Mouse (Mus musculus) neural tube, embryonic 14.5 days (tissue): ENCODE data around the gene 4933428G20Rik. TPM values are rescaled to one million over a fixed set of nuclear protein-coding genes. Genes with fewer than 3 reads are reported as not detected.

Experiments
- ATAC-seq: fragments of 200-750 bp; cut with Nextera tagmentation; 2 replicates; pipeline ENCODE4 v1.8.0; 2017; ENCODE audit warnings: low read depth, mild to moderate bottlenecking, moderate TSS enrichment, moderate library complexity
- H3K27ac ChIP-seq: fragments of 300-500 bp; sonication (generic); 2 replicates; pipeline ENCODE4 v1.5.1; 2014; ENCODE audit warnings: low read depth, mild to moderate bottlenecking, control low read depth, low read length, moderate library complexity, mixed read lengths
- H3K27me3 ChIP-seq: fragments of 300-500 bp; sonication (generic); 2 replicates; pipeline ENCODE4 v1.6.1; 2014; ENCODE audit warnings: low read length; ENCODE audit not compliant: control insufficient read depth, insufficient read depth
- H3K36me3 ChIP-seq: fragments of 300-500 bp; sonication (generic); 2 replicates; pipeline ENCODE4 v1.6.1; 2014; ENCODE audit warnings: low read length, mixed read lengths; ENCODE audit not compliant: control insufficient read depth, insufficient read depth
- H3K4me1 ChIP-seq: fragments of 300-500 bp; sonication (generic); 2 replicates; pipeline ENCODE4 v1.6.1; 2014; ENCODE audit warnings: low read length; ENCODE audit not compliant: control insufficient read depth, insufficient read depth
- H3K4me2 ChIP-seq: fragments of 300-500 bp; sonication (generic); 2 replicates; pipeline ENCODE4 v1.6.1; 2014; ENCODE audit warnings: mild to moderate bottlenecking, low read depth, low read length, control low read depth
- H3K4me3 ChIP-seq: fragments of 300-500 bp; sonication (generic); 2 replicates; pipeline ENCODE4 v1.5.1; 2014; ENCODE audit warnings: low read depth, low read length, control low read depth, mixed read lengths
- H3K9ac ChIP-seq: fragments of 300-500 bp; sonication (generic); replicated peaks from 2 replicates; pipeline ENCODE4 v1.6.1; 2014; ENCODE audit warnings: low read depth, mild to moderate bottlenecking, control low read depth, low read length, mixed read lengths
- H3K9me3 ChIP-seq: fragments of 300-500 bp; sonication (generic); 2 replicates; pipeline ENCODE4 v1.6.1; 2016; ENCODE audit warnings: low read length; ENCODE audit not compliant: control insufficient read depth
- WGBS: fragments of 180-500 bp; shearing (Covaris S2); extraction: QIAGEN DNeasy Blood & Tissue Kit; methylation state at CpG from one replicate; pipeline ENCODE4 v1.1.7; 2014; 5-methylcytosine and 5-hydroxymethylcytosine counted together
- polyA plus RNA-seq: library from polyadenylated mRNA; unstranded; fragments of >200 nt; fragmentation: Nextera tagmentation; extraction: Ambion mirVana; gene quantifications from 2 replicates; pipeline ENCODE4 v1.2.1, GENCODE M21; 2014

The 4933428G20Rik gene
- polyA plus RNA-seq, 1 experiment from 2014 or later: 0.33 TPM

DNA sequence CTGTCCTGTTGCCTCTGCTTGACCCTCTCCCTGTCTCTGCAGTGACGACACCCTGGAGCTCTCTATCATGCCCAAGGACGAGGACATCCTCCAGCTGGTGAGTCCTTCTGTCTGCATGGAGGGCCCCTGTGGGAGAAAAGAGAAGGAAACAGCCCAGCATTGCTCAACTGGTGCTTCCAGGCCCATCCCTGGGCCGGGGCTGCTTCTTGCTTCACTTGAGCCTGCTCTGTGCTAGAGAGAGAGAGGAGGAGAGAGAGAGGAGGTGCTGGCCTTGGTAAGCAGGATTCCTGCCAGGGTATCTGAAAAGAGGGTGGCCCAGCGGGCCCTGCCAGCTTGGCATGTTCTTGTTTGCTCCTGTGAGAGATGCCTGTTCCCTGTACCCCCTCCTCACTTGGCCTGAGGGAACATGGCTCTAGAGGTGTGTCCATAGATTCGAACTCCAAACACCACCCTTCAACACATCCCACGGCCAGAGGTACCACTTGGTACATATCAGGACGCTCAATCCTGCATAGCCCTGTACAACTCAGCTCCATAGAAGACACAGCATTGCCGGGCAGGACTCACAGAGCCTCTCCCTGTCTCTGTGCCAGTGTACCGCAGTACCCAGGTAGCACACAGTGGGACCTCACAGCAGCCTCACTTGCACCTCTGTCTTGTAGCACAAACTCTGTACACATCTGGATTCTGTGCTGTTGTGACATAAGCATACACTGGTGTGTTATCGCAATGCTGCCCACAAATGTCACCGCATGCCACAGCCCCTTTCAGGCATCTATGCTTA is 51.3 kb downstream of the 4933428G20Rik start:
- Histone ChIP-seq H3K36me3 (peaks cover 3% of the 10 kb centered on the region; the same call in 1 of the 2 replicates), H3K27me3 (no peaks in the 10 kb centered on the region), H3K4me1 (peaks cover 31% of the 10 kb centered on the region), H3K4me3 (no peak overlapping the region), H3K9ac (no peak overlapping the region), H3K4me2 (no peak overlapping the region), H3K9me3 (no peaks in the 10 kb centered on the region), H3K27ac (no peak overlapping the region)
- WGBS: 90% methylated on average over 11 of the region's 11 CpGs
- no peak for ATAC-seq

DNA sequence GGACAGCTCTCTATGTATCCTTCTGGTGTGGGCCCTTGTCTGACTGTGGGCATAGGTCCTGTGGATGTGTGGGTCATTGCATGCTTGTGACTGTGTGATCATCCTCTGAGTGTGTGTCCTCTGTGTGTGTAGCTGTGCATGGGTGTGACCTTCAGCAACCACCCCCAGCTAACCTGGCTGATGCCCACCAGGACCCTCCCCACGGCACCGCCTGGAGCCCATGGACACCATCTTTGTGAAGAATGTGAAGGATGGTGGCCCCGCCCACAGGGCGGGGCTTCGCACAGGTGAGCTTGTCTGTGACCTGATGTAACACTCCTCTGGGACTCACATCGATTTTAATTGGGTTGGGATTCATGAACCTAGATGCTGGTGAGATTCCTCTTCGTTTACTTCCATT is 52.2 kb downstream of the 4933428G20Rik start:
- Histone ChIP-seq H3K9me3 (no peaks in the 10 kb centered on the region), H3K36me3 (peaks cover 3% of the 10 kb centered on the region; the same call in 1 of the 2 replicates), H3K4me3 (no peak overlapping the region), H3K27me3 (no peaks in the 10 kb centered on the region), H3K4me2 (no peak overlapping the region), H3K4me1 (peaks cover 30% of the 10 kb centered on the region), H3K27ac (no peak overlapping the region), H3K9ac (no peak overlapping the region)
- no peak for ATAC-seq
- WGBS: 79% methylated on average over 7 of the region's 7 CpGs

DNA sequence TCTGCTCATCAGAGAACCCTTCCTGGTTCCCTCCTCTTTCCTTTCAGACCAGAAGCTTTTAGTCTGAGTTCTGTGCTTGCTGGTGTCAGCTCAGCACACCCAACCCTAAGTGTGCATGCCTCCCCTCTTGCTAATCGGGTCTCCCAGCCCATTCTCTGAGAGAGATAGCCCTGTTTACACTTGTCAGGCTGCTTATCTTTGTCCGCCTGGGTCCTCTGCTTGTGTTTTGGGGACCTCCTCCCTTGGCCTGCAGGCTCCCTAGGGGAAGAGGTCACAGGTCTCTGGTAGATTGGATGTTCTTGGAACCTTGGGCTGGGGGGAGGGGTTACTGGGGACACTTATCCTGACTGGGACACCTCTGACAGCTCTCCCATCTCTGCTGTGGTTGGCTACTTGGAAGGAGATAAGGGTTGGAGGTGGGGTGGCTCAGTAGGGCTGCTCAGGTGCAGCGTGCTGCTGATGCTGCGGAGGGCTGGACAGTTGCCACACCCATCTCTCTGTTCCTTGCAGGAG is 54.1 kb downstream of the 4933428G20Rik start:
- ATAC-seq: no peak
- H3K4me1 ChIP-seq: peaks cover 27% of the 10 kb centered on the region
- no peaks in the 10 kb centered on the region for H3K36me3 ChIP-seq
- WGBS: 70% methylated on average over 4 of the region's 4 CpGs
- no peak overlapping the region for H3K4me3 ChIP-seq
- H3K27ac ChIP-seq: no peak overlapping the region
- H3K9ac ChIP-seq: no peak overlapping the region
- no peaks in the 10 kb centered on the region; the same call in 1 of the 2 replicates for H3K27me3 ChIP-seq
- H3K4me2 ChIP-seq: no peak overlapping the region
- H3K9me3 ChIP-seq: no peaks in the 10 kb centered on the region

DNA sequence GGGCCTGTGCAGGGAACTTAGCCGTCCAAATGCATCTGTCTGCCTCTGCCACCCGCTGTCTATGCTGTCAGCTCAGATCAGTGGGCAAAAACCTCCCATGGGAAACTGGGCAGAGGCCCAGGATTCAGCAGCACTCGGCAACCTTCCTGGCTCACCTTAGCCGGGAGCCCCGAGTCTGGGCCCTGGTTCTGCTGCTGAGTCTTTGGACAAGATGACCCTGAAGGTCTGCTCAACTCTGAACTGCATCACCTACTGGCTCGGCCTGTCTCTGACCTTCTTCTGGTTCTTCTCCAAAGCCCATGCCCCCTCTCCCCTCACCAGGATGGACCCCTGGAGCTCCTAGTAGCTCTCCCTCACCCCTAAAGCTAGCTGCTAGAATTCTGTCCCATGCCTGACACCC is 54.5 kb downstream of the 4933428G20Rik start:
- Histone ChIP-seq H3K27ac (no peak overlapping the region), H3K4me3 (no peak overlapping the region), H3K4me2 (no peak overlapping the region), H3K27me3 (no peaks in the 10 kb centered on the region; the same call in 1 of the 2 replicates), H3K9ac (no peak overlapping the region), H3K36me3 (no peaks in the 10 kb centered on the region), H3K9me3 (no peaks in the 10 kb centered on the region), H3K4me1 (peaks cover 23% of the 10 kb centered on the region)
- 77% methylated on average over 6 of the region's 6 CpGs for WGBS
- ATAC-seq: no peak

DNA sequence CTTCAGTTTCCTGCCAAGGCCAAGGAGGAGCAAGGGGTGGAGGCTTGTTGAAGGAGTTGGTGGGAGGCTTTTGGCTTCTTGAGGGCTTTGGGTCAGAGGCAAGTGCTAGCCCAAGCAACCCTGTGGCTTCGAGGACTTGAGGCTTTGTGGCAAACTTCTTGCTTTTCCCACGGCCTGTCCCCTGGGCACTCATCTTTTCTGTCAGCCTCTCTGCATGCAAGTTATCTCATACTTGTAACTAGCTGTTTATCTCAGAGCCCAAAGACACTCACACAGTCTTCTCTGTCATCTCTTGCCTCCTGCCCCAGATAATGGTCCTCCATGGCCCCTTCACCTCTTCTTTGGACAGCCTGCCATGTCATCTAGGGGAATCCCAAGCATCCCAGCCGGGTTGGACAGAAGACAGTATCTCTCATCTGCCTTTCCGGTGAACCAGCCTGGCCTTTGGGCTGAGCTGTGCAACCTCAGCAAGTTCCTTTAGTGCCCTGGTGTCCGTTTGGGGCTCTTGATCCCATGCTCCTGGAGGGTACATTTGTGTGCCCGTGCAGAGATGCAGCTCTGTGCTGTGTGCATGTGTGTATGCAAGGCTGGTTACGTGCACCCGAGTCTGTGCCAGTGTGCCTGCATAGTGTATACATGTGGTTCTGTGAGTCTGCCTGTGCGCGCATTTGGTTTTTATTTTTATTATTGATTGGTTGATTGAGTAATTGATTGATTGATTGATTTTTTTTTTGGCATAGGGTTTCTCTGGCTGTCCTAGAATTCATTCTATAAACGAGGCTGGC is 57.1 kb downstream of the 4933428G20Rik start:
- H3K27ac ChIP-seq: no peak overlapping the region
- 84% methylated on average over 11 of the region's 11 CpGs for WGBS
- no peak overlapping the region for H3K4me2 ChIP-seq
- peaks cover 14% of the 10 kb centered on the region for H3K4me1 ChIP-seq
- no peaks in the 10 kb centered on the region for H3K36me3 ChIP-seq
- peaks cover 9% of the 10 kb centered on the region for H3K27me3 ChIP-seq
- H3K9me3 ChIP-seq: no peaks in the 10 kb centered on the region
- H3K9ac ChIP-seq: no peak overlapping the region
- no peak overlapping the region for H3K4me3 ChIP-seq
- no peak for ATAC-seq

DNA sequence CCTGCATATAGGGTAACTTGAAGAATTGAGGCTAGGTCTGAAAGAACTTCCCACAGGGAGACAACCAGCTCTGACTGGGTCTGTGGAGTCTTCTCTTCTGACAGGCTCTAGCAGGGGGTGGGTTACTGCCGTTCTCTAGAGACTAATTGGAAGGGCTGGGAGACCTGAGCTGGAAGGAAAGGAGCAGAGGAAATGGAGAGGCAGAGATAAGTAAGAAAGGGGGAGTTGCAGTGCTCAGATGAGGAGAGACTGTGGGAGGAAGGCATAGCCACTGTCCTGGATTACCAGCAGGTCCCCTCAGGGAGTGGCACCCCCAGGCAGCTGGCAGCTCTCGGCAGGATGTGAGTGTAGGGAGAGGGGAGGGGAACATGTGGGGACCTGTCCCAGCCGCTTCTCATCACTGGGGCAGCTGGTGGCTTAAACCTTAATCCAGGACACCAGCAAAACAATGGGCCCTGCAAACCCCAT is 58.4 kb downstream of the 4933428G20Rik start:
- H3K4me3 ChIP-seq: no peak overlapping the region
- no peaks in the 10 kb centered on the region for H3K36me3 ChIP-seq
- no peak for ATAC-seq
- H3K4me2 ChIP-seq: no peak overlapping the region
- no peak overlapping the region for H3K9ac ChIP-seq
- peaks cover 14% of the 10 kb centered on the region for H3K4me1 ChIP-seq
- H3K27me3 ChIP-seq: peaks cover 11% of the 10 kb centered on the region
- H3K27ac ChIP-seq: no peak overlapping the region
- WGBS: 6% methylated on average over 3 of the region's 3 CpGs
- no peaks in the 10 kb centered on the region for H3K9me3 ChIP-seq

DNA sequence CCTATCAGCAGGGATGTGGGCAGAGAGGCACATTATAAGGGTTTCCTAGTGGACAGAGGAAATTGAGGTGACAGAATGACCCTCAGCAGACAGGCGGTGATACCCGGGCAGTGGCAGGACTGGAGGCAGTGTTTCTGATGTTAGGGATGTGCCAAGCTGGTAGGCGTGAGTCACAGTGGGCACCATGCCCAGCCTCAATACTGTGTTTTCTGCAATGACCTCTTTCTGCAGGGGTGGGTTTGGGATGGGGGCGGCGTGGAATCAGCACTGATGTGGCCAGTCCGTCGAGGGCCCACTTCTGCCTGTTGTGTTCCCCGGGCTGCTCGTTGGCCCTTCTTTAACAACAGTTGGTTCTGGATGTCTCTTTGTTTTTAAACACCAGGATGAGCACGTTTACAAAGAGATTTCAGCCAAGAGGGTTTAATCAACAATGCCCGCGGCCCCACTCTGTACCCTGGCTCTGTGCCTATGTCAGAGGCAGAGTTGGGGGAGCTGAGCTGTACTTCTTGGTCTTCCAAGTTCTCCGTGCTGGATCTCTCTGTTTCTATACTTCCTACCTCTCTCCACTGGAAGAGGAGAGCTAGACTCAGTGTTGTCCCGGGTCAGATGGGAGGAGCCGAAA is 59.0 kb downstream of the 4933428G20Rik start:
- ATAC-seq: no peak

More for the DNA sequence above, 59.0 kb downstream of the 4933428G20Rik start:
- peaks cover 11% of the 10 kb centered on the region for H3K27me3 ChIP-seq
- H3K9me3 ChIP-seq: no peaks in the 10 kb centered on the region
- no peaks in the 10 kb centered on the region for H3K36me3 ChIP-seq
- no peak overlapping the region for H3K27ac ChIP-seq
- H3K4me1 ChIP-seq: peaks cover 14% of the 10 kb centered on the region
- peak overlapping the region; percentile 47; the same call in 1 of the 2 replicates for H3K4me2 ChIP-seq
- H3K9ac ChIP-seq: no peak overlapping the region
- no peak overlapping the region for H3K4me3 ChIP-seq
- 56% methylated on average over 15 of the region's 15 CpGs for WGBS
